Mouse (Mus musculus) megakaryocyte, embryonic 14.5 days (primary cell): Measurements from ENCODE around the gene Exoc7.

Source experiments
- FLI1 ChIP-seq: IDR thresholded peaks from 2 replicates; pipeline ENCODE4 v1.6.1; 2012; ENCODE audit warnings: low read length, inconsistent platforms, mixed read lengths
- GATA1 ChIP-seq: IDR thresholded peaks from 3 replicates; pipeline ENCODE4 v1.6.1; 2012; ENCODE audit warnings: mixed read lengths, low read length, inconsistent platforms, borderline replicate concordance

GRCm38 (mm10) chr11:116334417-116334782 is 27.4 kb upstream of the Exoc7 start:
- no peak for TF ChIP-seq GATA1
- TF ChIP-seq FLI1: no peak
